Mouse (Mus musculus) bone marrow, adult 2 months (tissue): ENCODE results near the gene Naa80. TPM values are rescaled to one million over a fixed set of nuclear protein-coding genes. Genes with fewer than 3 reads are reported as not detected.

Experiments used
- H3K27ac ChIP-seq: fragments of 200-500 bp; 2 replicates; pipeline ENCODE4 v1.5.1; 2012; ENCODE audit warnings: low read depth, mild to moderate bottlenecking, control low read depth, inconsistent platforms, low read length; ENCODE audit not compliant: control insufficient read depth, poor library complexity, insufficient read depth
- H3K4me1 ChIP-seq: fragments of 200-500 bp; 2 replicates; pipeline ENCODE4 v1.6.1; 2011; ENCODE audit warnings: low read length; ENCODE audit not compliant: control insufficient read depth, insufficient read depth
- H3K4me3 ChIP-seq: fragments of 200-500 bp; replicated peaks from 2 replicates; pipeline ENCODE3; 2011; ENCODE audit warnings: mild to moderate bottlenecking, low read depth, low read length, control low read depth; ENCODE audit not compliant: control insufficient read depth
- CTCF ChIP-seq: fragments of 200-500 bp; IDR thresholded peaks from 2 replicates; pipeline ENCODE4 v1.5.1; 2011; ENCODE audit warnings: low read length, control low read depth; ENCODE audit not compliant: control insufficient read depth, insufficient read depth
- POLR2A ChIP-seq: fragments of 200-500 bp; IDR thresholded peaks from 2 replicates; pipeline ENCODE4 v1.6.1; 2011; ENCODE audit warnings: low read depth, mild to moderate bottlenecking, control low read depth, low read length, borderline replicate concordance; ENCODE audit not compliant: control insufficient read depth
- WGBS: fragments of 180-500 bp; shearing (Covaris S2); methylation state at CpG from one replicate; pipeline ENCODE4 v1.1.7; 2018; 5-methylcytosine and 5-hydroxymethylcytosine counted together
- polyA plus RNA-seq: library from polyadenylated mRNA; stranded (reverse); fragments of >200 nt; gene quantifications from 2 replicates; pipeline ENCODE4 v1.2.4, GENCODE M21; 2011; ENCODE audit warnings: low replicate concordance; ENCODE audit not compliant: missing spikeins, insufficient read depth, insufficient read length

Gene Naa80
- polyA plus RNA-seq, 1 experiment = 34.9 TPM

GRCm38 (mm10) chr9:107566041-107566709 is 12.5 kb upstream of the Naa80 start:
- 58% methylated on average over 15 of the region's 15 CpGs for WGBS
- peak; percentile 88 for TF ChIP-seq CTCF
- TF ChIP-seq POLR2A = no peak
- Histone ChIP-seq H3K4me1 (no peaks in the 10 kb centered on the region; the same call in 1 of the 2 replicates), H3K4me3 (no peak overlapping the region), H3K27ac (no peak overlapping the region)

- TF ChIP-seq CTCF = no peak
- no peak for TF ChIP-seq POLR2A
- Histone ChIP-seq H3K27ac (no peak overlapping the region), H3K4me3 (no peak overlapping the region), H3K4me1 (no peaks in the 10 kb centered on the region; the same call in 1 of the 2 replicates)
- WGBS = 46% methylated on average over 3 of the region's 3 CpGs
Observed at GRCm38 (mm10) chr9:107566855-107567254, 11.8 kb upstream of the Naa80 start.

- Histone ChIP-seq H3K27ac (peak within 1 kb of the TSS; percentile 9; the same call in 1 of the 2 replicates), H3K4me1 (no peaks in the 10 kb centered on the region; the same call in 1 of the 2 replicates), H3K4me3 (peak within 1 kb of the TSS; percentile 74)
- no peak for TF ChIP-seq CTCF
- no peak for TF ChIP-seq POLR2A
- WGBS = 64% methylated on average over 18 of the region's 18 CpGs
Observed at GRCm38 (mm10) chr9:107567702-107568319, 10.9 kb upstream of the Naa80 start, which contains the start of gene Hyal2. Gene Hyal2, plus strand, starts transcription at chr9:107567945.

GRCm38 (mm10) chr9:107568331-107569261 is 10.1 kb upstream of the Naa80 start:
- TF ChIP-seq POLR2A (no peak), CTCF (no peak)
- no peaks in the 10 kb centered on the region; the same call in 1 of the 2 replicates for H3K4me1 ChIP-seq
- WGBS = under 1% methylated on average over 41 of the region's 41 CpGs
- peak overlapping the region; percentile 31; the same call in 1 of the 2 replicates for H3K27ac ChIP-seq
- peak overlapping the region; percentile 74 for H3K4me3 ChIP-seq

GRCm38 (mm10) chr9:107569270-107569669 is 9.4 kb upstream of the Naa80 start:
- no peaks in the 10 kb centered on the region; the same call in 1 of the 2 replicates for H3K4me1 ChIP-seq
- no peak for TF ChIP-seq POLR2A
- no peak for TF ChIP-seq CTCF
- peak overlapping the region; percentile 31; the same call in 1 of the 2 replicates for H3K27ac ChIP-seq
- H3K4me3 ChIP-seq = peak overlapping the region; percentile 74
- under 1% methylated on average over 23 of the region's 23 CpGs for WGBS

GRCm38 (mm10) chr9:107570016-107570415 is 8.7 kb upstream of the Naa80 start:
- Histone ChIP-seq H3K4me3 (peak overlapping the region; percentile 32), H3K27ac (peak overlapping the region; percentile 35; the same call in 1 of the 2 replicates), H3K4me1 (no peaks in the 10 kb centered on the region; the same call in 1 of the 2 replicates)
- TF ChIP-seq POLR2A = no peak
- no peak for TF ChIP-seq CTCF
- WGBS = 78% methylated on average over 13 of the region's 13 CpGs

- Histone ChIP-seq H3K4me1 (no peaks in the 10 kb centered on the region; the same call in 1 of the 2 replicates), H3K27ac (peak overlapping the region; percentile 35), H3K4me3 (peak overlapping the region; percentile 27)
- WGBS = 75% methylated on average over 21 of the region's 21 CpGs
- no peak for TF ChIP-seq CTCF
- TF ChIP-seq POLR2A = no peak
Observed at GRCm38 (mm10) chr9:107570845-107571244, 7.8 kb upstream of the Naa80 start.
